Mouse (Mus musculus) liver, adult 2 months (tissue): ENCODE measurements around the gene Klhl26.

ENCODE experiments used
- CTCF ChIP-seq: fragments of 200-500 bp; IDR thresholded peaks from 2 replicates; pipeline ENCODE4 v1.5.1; 2011; ENCODE audit warnings: low read depth, low read length, control low read depth
- POLR2A ChIP-seq: fragments of 200-500 bp; IDR thresholded peaks from 2 replicates; pipeline ENCODE4 v1.6.1; 2011; ENCODE audit warnings: low read length, control low read depth; ENCODE audit not compliant: insufficient read depth; ENCODE audit errors: extremely low read depth

DNA sequence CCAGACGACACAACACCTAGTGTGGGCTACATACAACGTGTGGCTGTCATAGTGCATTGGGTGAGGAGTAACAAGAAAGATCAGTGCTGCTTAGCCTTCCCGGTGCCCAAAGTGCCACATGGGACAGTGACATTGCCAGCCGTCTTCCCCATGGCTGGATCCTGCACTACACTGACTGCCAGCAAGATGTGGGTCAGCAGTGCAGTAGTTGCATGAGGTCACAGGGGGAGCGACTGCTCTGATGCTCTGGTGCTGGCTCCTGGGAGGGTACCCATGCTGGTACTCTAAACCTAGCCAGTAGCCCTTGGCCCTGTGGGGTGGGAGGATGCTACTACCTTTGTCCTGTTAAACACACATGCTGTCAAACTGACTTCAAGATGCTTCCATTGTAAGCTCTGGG lies 16.6 kb downstream of the Klhl26 start:
- TF ChIP-seq CTCF (no peak), POLR2A (no peak)
